ENCODE assay signal across 19 mouse cellular contexts in genomic region chr13:91612578-91612977, GRCm38 (mm10).
"Had no signal": no experiment of that assay in that cellular context is flagged by ENCODE, and none has a peak within 500 bp of the region (broad histone marks: within the 10 kb centered on the region; RNA-seq: fewer than 3 reads in every experiment).

No protein-coding gene starts in this region.

- H3K36me3 ChIP-seq: hindbrain, embryonic 15.5 days; limb, embryonic 13.5 days; liver, embryonic 13.5 days; midbrain, embryonic 12.5 days; midbrain, embryonic 15.5 days; neural tube, embryonic 12.5 days; neural tube, embryonic 15.5 days had no signal

- H3K27me3 ChIP-seq: hindbrain, embryonic 15.5 days; limb, embryonic 13.5 days; liver, embryonic 13.5 days; midbrain, embryonic 12.5 days; midbrain, embryonic 15.5 days; neural tube, embryonic 12.5 days; neural tube, embryonic 15.5 days had no signal

- H3K4me3 ChIP-seq: hindbrain, embryonic 15.5 days; layer of hippocampus, adult 2 months; limb, embryonic 10.5 days; limb, embryonic 13.5 days; liver, embryonic 13.5 days; midbrain, embryonic 12.5 days; midbrain, embryonic 15.5 days; neural tube, embryonic 12.5 days; neural tube, embryonic 15.5 days had no signal

- ATAC-seq: lung, postnatal 0 days; midbrain, embryonic 15.5 days had no signal

- H3K4me2 ChIP-seq: hindbrain, embryonic 15.5 days; limb, embryonic 13.5 days; liver, embryonic 13.5 days; lung, embryonic 14.5 days; midbrain, embryonic 12.5 days; midbrain, embryonic 15.5 days; neural tube, embryonic 12.5 days; neural tube, embryonic 15.5 days had no signal

- H3K9me3 ChIP-seq: hindbrain, embryonic 15.5 days; limb, embryonic 10.5 days; limb, embryonic 13.5 days; liver, embryonic 13.5 days; midbrain, embryonic 12.5 days; midbrain, embryonic 15.5 days; neural tube, embryonic 12.5 days; neural tube, embryonic 15.5 days had no signal

- H3K9ac ChIP-seq: hindbrain, embryonic 15.5 days; limb, embryonic 13.5 days; liver, embryonic 13.5 days; lung, embryonic 14.5 days; midbrain, embryonic 12.5 days; midbrain, embryonic 15.5 days; neural tube, embryonic 12.5 days; neural tube, embryonic 15.5 days had no signal

- H3K27ac ChIP-seq: hindbrain, embryonic 15.5 days; layer of hippocampus, adult 2 months; limb, embryonic 10.5 days; limb, embryonic 13.5 days; liver, embryonic 13.5 days; macrophage; midbrain, embryonic 12.5 days; midbrain, embryonic 15.5 days; neural tube, embryonic 12.5 days; neural tube, embryonic 15.5 days had no signal

- DNase-seq: layer of hippocampus, adult 9-11 months; liver; liver, embryonic 13.5 days; lung, embryonic 14.5 days; right cerebral cortex, adult 18-20 months; right cerebral cortex, postnatal 14 days; right cerebral cortex, postnatal 4 days; thymus, adult 18-20 months; thymus, postnatal 36 days had no signal

- H3K4me1 ChIP-seq: hindbrain, embryonic 15.5 days; limb, embryonic 10.5 days; limb, embryonic 13.5 days; liver, embryonic 13.5 days; midbrain, embryonic 12.5 days; midbrain, embryonic 15.5 days; neural tube, embryonic 12.5 days; neural tube, embryonic 15.5 days had no signal
